Mouse (Mus musculus) midbrain, embryonic 13.5 days (tissue): ENCODE data around the gene Dennd2c. TPM values are rescaled to one million over a fixed set of nuclear protein-coding genes. Genes with fewer than 3 reads are reported as not detected.
A peak's percentile ranks its signal among the peaks of the same experiment; 100 is the strongest.

Experiments
- ATAC-seq: fragments of 200-750 bp; cut with Nextera tagmentation; 2 replicates; pipeline ENCODE4 v1.8.0; 2017; ENCODE audit warnings: mild to moderate bottlenecking, moderate TSS enrichment, moderate library complexity
- H3K27ac ChIP-seq: fragments of 300-500 bp; sonication (generic); 2 replicates; pipeline ENCODE4 v1.5.1; 2015; ENCODE audit warnings: inconsistent platforms, mild to moderate bottlenecking, moderate library complexity
- H3K27me3 ChIP-seq: fragments of 300-500 bp; sonication (generic); 2 replicates; pipeline ENCODE4 v1.6.1; 2015; ENCODE audit warnings: mild to moderate bottlenecking, inconsistent platforms
- H3K36me3 ChIP-seq: fragments of 300-500 bp; sonication (generic); 2 replicates; pipeline ENCODE4 v1.6.1; 2015; ENCODE audit warnings: mild to moderate bottlenecking, inconsistent platforms
- H3K4me1 ChIP-seq: fragments of 300-500 bp; sonication (generic); replicated peaks from 2 replicates; pipeline ENCODE4 v1.6.1; 2015; ENCODE audit warnings: inconsistent platforms
- H3K4me2 ChIP-seq: fragments of 300-500 bp; sonication (generic); replicated peaks from 2 replicates; pipeline ENCODE4 v1.6.1; 2015; ENCODE audit warnings: moderate library complexity, mild to moderate bottlenecking, inconsistent platforms
- H3K4me3 ChIP-seq: fragments of 300-500 bp; sonication (generic); replicated peaks from 2 replicates; pipeline ENCODE4 v1.5.1; 2015; ENCODE audit warnings: mild to moderate bottlenecking, inconsistent platforms
- H3K9ac ChIP-seq: fragments of 300-500 bp; sonication (generic); replicated peaks from 2 replicates; pipeline ENCODE4 v1.6.1; 2015; ENCODE audit warnings: mild to moderate bottlenecking, inconsistent platforms
- H3K9me3 ChIP-seq: fragments of 300-500 bp; sonication (generic); 2 replicates; pipeline ENCODE4 v1.6.1; 2016; ENCODE audit warnings: mild to moderate bottlenecking, inconsistent platforms
- WGBS: fragments of 180-500 bp; shearing (Covaris S2); methylation state at CpG from one replicate; pipeline ENCODE4 v1.1.7; 2015; 5-methylcytosine and 5-hydroxymethylcytosine counted together
- polyA plus RNA-seq: library from polyadenylated mRNA; unstranded; fragments of >200 nt; fragmentation: Nextera tagmentation; extraction: Ambion mirVana; gene quantifications from 2 replicates; pipeline ENCODE4 v1.2.1, GENCODE M21; 2015

Gene Dennd2c
- polyA plus RNA-seq, 1 experiment from 2014 or later = 1.4 TPM

- Histone ChIP-seq H3K4me2 (no peak overlapping the region), H3K27me3 (no peaks in the 10 kb centered on the region), H3K9me3 (no peaks in the 10 kb centered on the region), H3K4me3 (no peak overlapping the region), H3K36me3 (no peaks in the 10 kb centered on the region), H3K27ac (no peak overlapping the region), H3K4me1 (peaks cover 4% of the 10 kb centered on the region), H3K9ac (no peak overlapping the region)
- WGBS = 72% methylated on average over 2 of the region's 2 CpGs
- no peak for ATAC-seq
Measured at GRCm38 (mm10) chr3:103145336-103145735, 42.9 kb downstream of the Dennd2c start.

- 79% methylated on average over 4 of the region's 4 CpGs for WGBS
- ATAC-seq = no peak
- Histone ChIP-seq H3K36me3 (no peaks in the 10 kb centered on the region), H3K27ac (no peak overlapping the region), H3K4me3 (no peak overlapping the region), H3K27me3 (no peaks in the 10 kb centered on the region), H3K9ac (no peak overlapping the region), H3K9me3 (no peaks in the 10 kb centered on the region), H3K4me2 (no peak overlapping the region), H3K4me1 (peaks cover 4% of the 10 kb centered on the region)
Measured at GRCm38 (mm10) chr3:103145791-103146190, 43.4 kb downstream of the Dennd2c start.

GRCm38 (mm10) chr3:103146330-103147166 lies 44.1 kb downstream of the Dennd2c start:
- no peak overlapping the region for H3K27ac ChIP-seq
- no peak overlapping the region for H3K9ac ChIP-seq
- 65% methylated on average over 23 of the region's 23 CpGs for WGBS
- no peaks in the 10 kb centered on the region for H3K36me3 ChIP-seq
- H3K27me3 ChIP-seq = no peaks in the 10 kb centered on the region
- H3K4me1 ChIP-seq = peaks cover 4% of the 10 kb centered on the region
- no peaks in the 10 kb centered on the region for H3K9me3 ChIP-seq
- no peak for ATAC-seq
- no peak overlapping the region for H3K4me2 ChIP-seq
- H3K4me3 ChIP-seq = no peak overlapping the region

GRCm38 (mm10) chr3:103147775-103148174 lies 45.4 kb downstream of the Dennd2c start:
- Histone ChIP-seq H3K36me3 (no peaks in the 10 kb centered on the region), H3K27me3 (no peaks in the 10 kb centered on the region), H3K4me3 (no peak overlapping the region), H3K4me1 (peaks cover 4% of the 10 kb centered on the region), H3K9ac (no peak overlapping the region), H3K27ac (no peak overlapping the region), H3K4me2 (no peak overlapping the region), H3K9me3 (no peaks in the 10 kb centered on the region)
- no peak for ATAC-seq
- 86% methylated on average over 4 of the region's 4 CpGs for WGBS

- no peaks in the 10 kb centered on the region for H3K36me3 ChIP-seq
- H3K27me3 ChIP-seq = no peaks in the 10 kb centered on the region
- 92% methylated on average over 10 of the region's 10 CpGs for WGBS
- no peak overlapping the region for H3K4me2 ChIP-seq
- no peak overlapping the region for H3K27ac ChIP-seq
- H3K4me1 ChIP-seq = peaks cover 4% of the 10 kb centered on the region
- H3K4me3 ChIP-seq = no peak overlapping the region
- H3K9me3 ChIP-seq = no peaks in the 10 kb centered on the region
- H3K9ac ChIP-seq = no peak overlapping the region
- ATAC-seq = no peak
Measured at GRCm38 (mm10) chr3:103148941-103149340, 46.5 kb downstream of the Dennd2c start.

- no peak for ATAC-seq
- no peaks in the 10 kb centered on the region for H3K9me3 ChIP-seq
Measured at GRCm38 (mm10) chr3:103153761-103154160, 51.4 kb downstream of the Dennd2c start.

GRCm38 (mm10) chr3:103159232-103159900 lies 57.0 kb downstream of the Dennd2c start:
- Histone ChIP-seq H3K9me3 (no peaks in the 10 kb centered on the region), H3K9ac (no peak overlapping the region), H3K4me2 (no peak overlapping the region), H3K4me3 (no peak overlapping the region), H3K27me3 (no peaks in the 10 kb centered on the region), H3K27ac (no peak overlapping the region), H3K36me3 (no peaks in the 10 kb centered on the region), H3K4me1 (no peaks in the 10 kb centered on the region)
- ATAC-seq = no peak
- WGBS = 64% methylated on average over 3 of the region's 3 CpGs

More at GRCm38 (mm10) chr3:103153761-103154160, 51.4 kb downstream of the Dennd2c start:
- Histone ChIP-seq H3K4me1 (no peaks in the 10 kb centered on the region), H3K27me3 (no peaks in the 10 kb centered on the region), H3K27ac (no peak overlapping the region), H3K4me3 (no peak overlapping the region), H3K36me3 (no peaks in the 10 kb centered on the region), H3K4me2 (no peak overlapping the region), H3K9ac (no peak overlapping the region)

GRCm38 (mm10) chr3:103169771-103170170 lies 67.4 kb downstream of the Dennd2c start:
- 7% methylated on average over 4 of the region's 4 CpGs for WGBS
- peaks cover 16% of the 10 kb centered on the region for H3K4me1 ChIP-seq
- H3K9ac ChIP-seq = no peak overlapping the region
- H3K36me3 ChIP-seq = peaks cover 14% of the 10 kb centered on the region
- H3K4me3 ChIP-seq = no peak overlapping the region
- no peak for ATAC-seq
- no peaks in the 10 kb centered on the region for H3K27me3 ChIP-seq
- no peak overlapping the region for H3K4me2 ChIP-seq
- no peaks in the 10 kb centered on the region for H3K9me3 ChIP-seq
- no peak overlapping the region for H3K27ac ChIP-seq

- H3K4me2 ChIP-seq = peak within 1 kb of the TSS; percentile 85
- peaks cover 30% of the 10 kb centered on the region for H3K36me3 ChIP-seq
- peaks cover 16% of the 10 kb centered on the region for H3K4me1 ChIP-seq
- peak within 1 kb of the TSS; percentile 91 for H3K4me3 ChIP-seq
- under 1% methylated on average over 56 of the region's 56 CpGs for WGBS
- no peaks in the 10 kb centered on the region for H3K9me3 ChIP-seq
- ATAC-seq = peak; percentile 98
- peak within 1 kb of the TSS; percentile 81 for H3K9ac ChIP-seq
- H3K27me3 ChIP-seq = no peaks in the 10 kb centered on the region
- peak within 1 kb of the TSS; percentile 84 for H3K27ac ChIP-seq
Measured at GRCm38 (mm10) chr3:103171505-103172267, 69.3 kb downstream of the Dennd2c start, which contains the start of gene Bcas2. Gene Bcas2, plus strand, starts transcription at chr3:103171655.

GRCm38 (mm10) chr3:103172615-103173014 lies 70.2 kb downstream of the Dennd2c start:
- Histone ChIP-seq H3K4me2 (peak overlapping the region; percentile 85), H3K4me1 (peaks cover 16% of the 10 kb centered on the region), H3K36me3 (peaks cover 38% of the 10 kb centered on the region), H3K9me3 (no peaks in the 10 kb centered on the region), H3K9ac (peak overlapping the region; percentile 81), H3K4me3 (peak overlapping the region; percentile 91), H3K27ac (no peak overlapping the region), H3K27me3 (no peaks in the 10 kb centered on the region)
- 61% methylated on average over 5 of the region's 5 CpGs for WGBS
- no peak for ATAC-seq

- Histone ChIP-seq H3K4me1 (peaks cover 12% of the 10 kb centered on the region), H3K9ac (no peak overlapping the region), H3K27me3 (no peaks in the 10 kb centered on the region), H3K4me2 (no peak overlapping the region), H3K36me3 (peaks cover 59% of the 10 kb centered on the region), H3K9me3 (no peaks in the 10 kb centered on the region), H3K27ac (no peak overlapping the region), H3K4me3 (no peak overlapping the region)
- WGBS = 97% methylated on average over 4 of the region's 4 CpGs
- no peak for ATAC-seq
Measured at GRCm38 (mm10) chr3:103176740-103177139, 74.3 kb downstream of the Dennd2c start.

GRCm38 (mm10) chr3:103179527-103179926 lies 77.1 kb downstream of the Dennd2c start:
- no peak for ATAC-seq
- no peaks in the 10 kb centered on the region for H3K4me1 ChIP-seq
- peaks cover 48% of the 10 kb centered on the region for H3K36me3 ChIP-seq
- no peak overlapping the region for H3K4me2 ChIP-seq
- H3K9ac ChIP-seq = no peak overlapping the region
- no peaks in the 10 kb centered on the region for H3K27me3 ChIP-seq
- 94% methylated on average over 9 of the region's 9 CpGs for WGBS
- H3K4me3 ChIP-seq = no peak overlapping the region
- no peaks in the 10 kb centered on the region for H3K9me3 ChIP-seq
- no peak overlapping the region for H3K27ac ChIP-seq
